Mouse (Mus musculus) olfactory bulb, adult 2 months (tissue): ENCODE results near the gene Sox5.

ENCODE experiments used
- CTCF ChIP-seq: fragments of 200-500 bp; IDR thresholded peaks from 2 replicates; pipeline ENCODE4 v1.5.1; 2012; ENCODE audit warnings: low read depth, mild to moderate bottlenecking, low read length, moderate library complexity; ENCODE audit not compliant: insufficient read depth
- POLR2A ChIP-seq: fragments of 200-500 bp; IDR thresholded peaks from 2 replicates; pipeline ENCODE4 v1.6.1; 2012; ENCODE audit warnings: mild to moderate bottlenecking, low read depth, low read length, moderate library complexity; ENCODE audit not compliant: insufficient read depth

DNA sequence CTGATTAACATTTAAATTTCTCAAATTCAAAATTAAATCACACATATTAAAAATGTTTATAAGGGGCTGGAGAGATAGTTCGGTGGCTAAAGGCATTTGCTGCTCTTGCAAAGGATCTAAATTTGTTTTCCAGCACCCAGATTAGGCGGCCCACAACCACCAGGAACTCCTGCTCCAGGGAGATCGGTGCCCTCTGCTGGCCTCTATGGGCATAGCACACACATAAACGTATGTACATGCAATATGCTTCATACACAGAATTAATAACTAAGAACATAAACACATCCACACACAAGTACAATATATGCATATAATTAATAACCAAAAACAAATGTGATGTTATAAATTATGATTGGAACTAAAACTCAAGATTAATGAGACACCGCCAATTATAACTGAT, 283.6 kb downstream of the Sox5 start:
- TF ChIP-seq CTCF = 0 out of 2 replicates have a peak, but pooled peaks have one; percentile 12
- TF ChIP-seq POLR2A = no peak
